Mouse (Mus musculus) bone marrow, adult 2 months (tissue): ENCODE measurements at regions not wholly inside any gene's neighbourhood (a gene's known extent, or its start where the extent isn't known, plus 50 kb on each side); places are given as distances from the start of the nearest gene placed in this dataset.

Experiments
- CTCF ChIP-seq: fragments of 200-500 bp; IDR thresholded peaks from 2 replicates; pipeline ENCODE4 v1.5.1; 2011; ENCODE audit warnings: low read length, control low read depth; ENCODE audit not compliant: control insufficient read depth, insufficient read depth
- POLR2A ChIP-seq: fragments of 200-500 bp; IDR thresholded peaks from 2 replicates; pipeline ENCODE4 v1.6.1; 2011; ENCODE audit warnings: low read depth, mild to moderate bottlenecking, control low read depth, low read length, borderline replicate concordance; ENCODE audit not compliant: control insufficient read depth

- TF ChIP-seq CTCF (no peak), POLR2A (no peak)
These were observed 422.0 kb upstream of the Sptlc3 start for GRCm38 (mm10) chr2:139071690-139072089.
